Comparison of ENCODE assay signal across 18 mouse cellular contexts in the genomic region with DNA sequence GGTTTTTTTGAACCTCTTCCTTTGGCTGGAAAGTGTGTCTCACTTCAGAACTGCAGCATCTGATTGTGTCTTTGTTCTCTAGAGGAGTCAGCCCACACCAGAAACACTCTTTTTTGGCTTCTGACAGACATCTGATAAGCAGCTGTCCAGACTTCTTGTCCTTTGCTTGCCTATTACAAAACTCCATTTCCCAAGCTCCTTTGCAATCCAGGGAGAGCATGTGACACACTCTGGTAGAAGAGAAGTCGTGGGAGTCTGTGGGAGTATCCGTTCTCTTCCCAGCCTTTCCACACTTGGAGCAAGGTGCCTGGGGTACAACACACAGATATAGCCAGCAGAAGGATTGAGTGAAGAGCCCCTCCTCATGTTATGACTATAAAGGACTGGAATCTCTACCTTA. TPM values are rescaled to one million over a fixed set of nuclear protein-coding genes. Genes with fewer than 3 reads are reported as not detected.
DNase-seq lines count a peak whose midpoint lies in the region; ATAC-seq and TF ChIP-seq lines count a peak whose summit lies in the region.
"Had no signal": no experiment of that assay in that cellular context is flagged by ENCODE, and none has a peak within 500 bp of the region (broad histone marks: within the 10 kb centered on the region; RNA-seq: fewer than 3 reads in every experiment).

No protein-coding gene starts in this region.

- in situ Hi-C loops in ES-E14 (cut with MboI; ENCODE audit: low sequenced_read_pairs in 2 of 2, unreplicated experiment in 2 of 2), result no loop called here

- no peak for DNase-seq in lung, postnatal 36 days
- DNase-seq in ES-E14 (ENCODE audit: low read depth, low spot score), result no peak
- DNase-seq in brain, adult 2 months (ENCODE audit: low read depth, low spot score), result peak; percentile 71
- no peak for DNase-seq in cerebellum, adult 11-12 months
- no peak for DNase-seq in thymus, postnatal 4 days
- DNase-seq: cerebellum, adult 8-10 months; gastrocnemius, postnatal 14 days; kidney, postnatal 14 days; liver, postnatal 0 days; right cerebral cortex, postnatal 4 days had no signal

- peak overlapping the region; percentile 17; the same call in 1 of the 2 replicates for H3K27ac ChIP-seq in intestine, embryonic 15.5 days
- no peak overlapping the region for H3K27ac ChIP-seq in intestine, postnatal 0 days (ENCODE audit: low read depth, low read length)
- peak overlapping the region; percentile 39 for H3K27ac ChIP-seq in lung, embryonic 16.5 days (ENCODE audit: low read length)
- no peak overlapping the region for H3K27ac ChIP-seq in ES-E14 (ENCODE audit: insufficient read depth, low read depth, low read length, poor library complexity, severe bottlenecking)
- H3K27ac ChIP-seq: embryonic facial prominence, embryonic 12.5 days; forebrain, embryonic 13.5 days; heart, embryonic 15.5 days; limb, embryonic 15.5 days had no signal

- no peak overlapping the region for H3K4me2 ChIP-seq in intestine, embryonic 15.5 days (replicated peaks)
- H3K4me2 ChIP-seq in intestine, postnatal 0 days (replicated peaks; ENCODE audit: low read depth), result no peak overlapping the region
- no peak overlapping the region for H3K4me2 ChIP-seq in lung, embryonic 16.5 days (ENCODE audit: low read depth, low read length)
- H3K4me2 ChIP-seq: embryonic facial prominence, embryonic 12.5 days; forebrain, embryonic 13.5 days; heart, embryonic 15.5 days; limb, embryonic 15.5 days had no signal

- H3K9me3 ChIP-seq in intestine, embryonic 15.5 days, result no peaks in the 10 kb centered on the region
- no peaks in the 10 kb centered on the region for H3K9me3 ChIP-seq in intestine, postnatal 0 days (ENCODE audit: control insufficient read depth)
- no peaks in the 10 kb centered on the region for H3K9me3 ChIP-seq in lung, embryonic 16.5 days (ENCODE audit: control insufficient read depth, low read length)
- no peaks in the 10 kb centered on the region for H3K9me3 ChIP-seq in ES-E14 (ENCODE audit: control insufficient read depth, insufficient read depth, low read depth, low read length)
- H3K9me3 ChIP-seq: embryonic facial prominence, embryonic 12.5 days; forebrain, embryonic 13.5 days; heart, embryonic 15.5 days; limb, embryonic 15.5 days had no signal

- H3K4me1 ChIP-seq in intestine, embryonic 15.5 days (replicated peaks), result no peaks in the 10 kb centered on the region
- H3K4me1 ChIP-seq in intestine, postnatal 0 days (replicated peaks; ENCODE audit: control insufficient read depth, insufficient read depth, low read length), result no peaks in the 10 kb centered on the region
- peaks cover 4% of the 10 kb centered on the region for H3K4me1 ChIP-seq in lung, embryonic 16.5 days (replicated peaks; ENCODE audit: control insufficient read depth, insufficient read depth, low read length)
- H3K4me1 ChIP-seq in ES-E14 (ENCODE audit: control insufficient read depth in 2 of 2, insufficient read depth in 2 of 2, low read length in 2 of 2, poor library complexity in 1 of 2), result peaks cover 3 to 11% of the 10 kb centered on the region in 2 experiments; a peak in 3 of 4 replicates
- H3K4me1 ChIP-seq: embryonic facial prominence, embryonic 12.5 days; forebrain, embryonic 13.5 days had no signal

- peak; percentile 31; the same call in 1 of the 2 replicates for ATAC-seq in intestine, embryonic 15.5 days
- ATAC-seq in intestine, postnatal 0 days, result no peak
- ATAC-seq in lung, embryonic 16.5 days (ENCODE audit: low read depth), result peak; percentile 49
- ATAC-seq: forebrain, embryonic 13.5 days; liver, postnatal 0 days had no signal

- no peak overlapping the region for H3K9ac ChIP-seq in intestine, embryonic 15.5 days
- H3K9ac ChIP-seq in intestine, postnatal 0 days (ENCODE audit: low read depth, low read length), result no peak overlapping the region
- H3K9ac ChIP-seq in lung, embryonic 16.5 days (ENCODE audit: low read length), result no peak overlapping the region
- no peak overlapping the region for H3K9ac ChIP-seq in ES-E14 (ENCODE audit: insufficient read depth, low read depth, low read length, poor library complexity, severe bottlenecking)
- H3K9ac ChIP-seq: embryonic facial prominence, embryonic 12.5 days; forebrain, embryonic 13.5 days; heart, embryonic 15.5 days; limb, embryonic 15.5 days; liver, postnatal 0 days had no signal

- TF ChIP-seq CTCF in intestine, postnatal 0 days (IDR thresholded peaks at IDR 0.05; ENCODE audit: low read depth), result no peak

- WGBS in intestine, embryonic 15.5 days, result 22% methylated on average over 2 of the region's 2 CpGs
- 33% methylated on average over 2 of the region's 2 CpGs for WGBS in intestine, postnatal 0 days
- WGBS in lung, embryonic 16.5 days, result 17% methylated on average over 2 of the region's 2 CpGs

- H3K27me3 ChIP-seq in intestine, embryonic 15.5 days (replicated peaks), result no peaks in the 10 kb centered on the region
- no peaks in the 10 kb centered on the region; the same call in 1 of the 2 replicates for H3K27me3 ChIP-seq in intestine, postnatal 0 days (replicated peaks; ENCODE audit: control insufficient read depth, insufficient read depth, low read length)
- H3K27me3 ChIP-seq in lung, embryonic 16.5 days (ENCODE audit: control insufficient read depth, insufficient read depth, low read depth, low read length), result no peaks in the 10 kb centered on the region
- H3K27me3 ChIP-seq: heart, embryonic 15.5 days had no signal

- no peak overlapping the region for H3K4me3 ChIP-seq in intestine, embryonic 15.5 days (replicated peaks)
- no peak overlapping the region for H3K4me3 ChIP-seq in intestine, postnatal 0 days (ENCODE audit: low read depth, low read length)
- H3K4me3 ChIP-seq in lung, embryonic 16.5 days (ENCODE audit: low read length), result no peak overlapping the region
- H3K4me3 ChIP-seq in ES-E14 (ENCODE audit: insufficient read depth in 1 of 2, low read depth in 1 of 2, low read length in 2 of 2, poor library complexity in 1 of 2, severe bottlenecking in 1 of 2), result no peak overlapping the region
- H3K4me3 ChIP-seq: embryonic facial prominence, embryonic 12.5 days; erythroblast, embryonic 14.5 days; forebrain, embryonic 13.5 days; heart, embryonic 15.5 days; limb, embryonic 15.5 days had no signal

- no peaks in the 10 kb centered on the region for H3K36me3 ChIP-seq in intestine, embryonic 15.5 days
- no peaks in the 10 kb centered on the region for H3K36me3 ChIP-seq in intestine, postnatal 0 days (ENCODE audit: control insufficient read depth, insufficient read depth)
- H3K36me3 ChIP-seq in lung, embryonic 16.5 days (ENCODE audit: control insufficient read depth, insufficient read depth, low read length), result no peaks in the 10 kb centered on the region
- no peaks in the 10 kb centered on the region for H3K36me3 ChIP-seq in ES-E14 (ENCODE audit: control insufficient read depth, insufficient read depth, low read length, poor library complexity, severe bottlenecking)
- H3K36me3 ChIP-seq: embryonic facial prominence, embryonic 12.5 days; heart, embryonic 15.5 days; limb, embryonic 15.5 days had no signal

TF ChIP-seq in ES-E14, 5 proteins besides CTCF, POLR2A, EP300 and RAD21:
- TF ChIP-seq MAFK (IDR thresholded peaks at IDR 0.05; ENCODE audit: insufficient read depth, low read depth, low read length) (no peak), ZC3H11A (IDR thresholded peaks at IDR 0.05; ENCODE audit: borderline replicate concordance, low read depth, low read length) (no peak), HCFC1 (IDR thresholded peaks at IDR 0.05; ENCODE audit: borderline replicate concordance, insufficient read depth, low read length) (peak; percentile 73; the same call in 1 of the 2 replicates), CHD2 (IDR thresholded peaks at IDR 0.05; ENCODE audit: low read depth, low read length) (no peak)

RNA-seq across cellular contexts. Expression of a gene that starts 5.6 kb away (rescaled TPM):
- polyA plus RNA-seq in intestine, embryonic 15.5 days (2015; fragmentation: Nextera tagmentation; extraction: Ambion mirVana), result 24.7 and 26.0 TPM in 2 replicates
- 29.5 and 31.0 TPM in 2 replicates for polyA plus RNA-seq in intestine, postnatal 0 days (2015; fragmentation: Nextera tagmentation; extraction: Ambion mirVana)
- 76.1 and 83.5 TPM in 2 replicates for polyA plus RNA-seq in lung, embryonic 16.5 days (2015; fragmentation: Nextera tagmentation; extraction: Ambion mirVana)
- total RNA-seq in ES-E14 (2012; rRNA removed), result 8.7 and 9.0 TPM in 2 replicates

Comparison
In these comparisons a context has a peak if more than half of its experiments do, and no peak if none do; other contexts are left out.
1. H3K27ac ChIP-seq: peak in intestine, embryonic 15.5 days (single experiment) and lung, embryonic 16.5 days (single experiment); none in intestine, postnatal 0 days (single experiment) and ES-E14 (single experiment).